Mouse (Mus musculus) midbrain, embryonic 16.5 days (tissue): ENCODE data around the gene Fam184b. TPM values are rescaled to one million over a fixed set of nuclear protein-coding genes. Genes with fewer than 3 reads are reported as not detected.
"Not testable (repeated sequence)": the region's sequence is repeated elsewhere in the genome, so short reads cannot be mapped to it uniquely, and the experiment has no call there.

Experiments used
- ATAC-seq: fragments of 200-750 bp; cut with Nextera tagmentation; 2 replicates; pipeline ENCODE4 v1.8.0; 2017; ENCODE audit warnings: moderate TSS enrichment
- H3K27ac ChIP-seq: fragments of 300-500 bp; sonication (generic); 2 replicates; pipeline ENCODE4 v1.5.1; 2014; ENCODE audit warnings: mild to moderate bottlenecking, low read length, mixed read lengths
- H3K27me3 ChIP-seq: fragments of 300-500 bp; sonication (generic); 2 replicates; pipeline ENCODE4 v1.6.1; 2014; ENCODE audit warnings: low read depth, low read length, mixed read lengths; ENCODE audit not compliant: control insufficient read depth, insufficient read depth
- H3K36me3 ChIP-seq: fragments of 300-500 bp; sonication (generic); 2 replicates; pipeline ENCODE4 v1.6.1; 2014; ENCODE audit warnings: mild to moderate bottlenecking, low read length, moderate library complexity, mixed read lengths; ENCODE audit not compliant: control insufficient read depth, insufficient read depth
- H3K4me1 ChIP-seq: fragments of 300-500 bp; sonication (generic); 2 replicates; pipeline ENCODE4 v1.6.1; 2014; ENCODE audit warnings: mild to moderate bottlenecking, low read length, mixed read lengths; ENCODE audit not compliant: control insufficient read depth, insufficient read depth
- H3K4me2 ChIP-seq: fragments of 300-500 bp; sonication (generic); 2 replicates; pipeline ENCODE4 v1.6.1; 2014; ENCODE audit warnings: mild to moderate bottlenecking, low read length, mixed read lengths
- H3K4me3 ChIP-seq: fragments of 300-500 bp; sonication (generic); 2 replicates; pipeline ENCODE4 v1.5.1; 2014; ENCODE audit warnings: low read depth, mild to moderate bottlenecking, low read length, moderate library complexity, mixed read lengths
- H3K9ac ChIP-seq: fragments of 300-500 bp; sonication (generic); 2 replicates; pipeline ENCODE4 v1.6.1; 2014; ENCODE audit warnings: low read depth, low read length, mixed read lengths
- H3K9me3 ChIP-seq: fragments of 300-500 bp; sonication (generic); replicated peaks from 2 replicates; pipeline ENCODE4 v1.6.1; 2014; ENCODE audit warnings: mild to moderate bottlenecking, low read length, mixed read lengths; ENCODE audit not compliant: control insufficient read depth, poor library complexity, severe bottlenecking
- WGBS: fragments of 180-500 bp; shearing (Covaris S2); extraction: QIAGEN DNeasy Blood & Tissue Kit; methylation state at CpG from one replicate; pipeline ENCODE4 v1.1.7; 2014; 5-methylcytosine and 5-hydroxymethylcytosine counted together
- polyA plus RNA-seq: library from polyadenylated mRNA; unstranded; fragments of >200 nt; fragmentation: Nextera tagmentation; extraction: Ambion mirVana; gene quantifications from 2 replicates; pipeline ENCODE4 v1.2.1, GENCODE M21; 2015

Fam184b gene
- polyA plus RNA-seq, 1 experiment from 2014 or later: 9.4 TPM

DNA sequence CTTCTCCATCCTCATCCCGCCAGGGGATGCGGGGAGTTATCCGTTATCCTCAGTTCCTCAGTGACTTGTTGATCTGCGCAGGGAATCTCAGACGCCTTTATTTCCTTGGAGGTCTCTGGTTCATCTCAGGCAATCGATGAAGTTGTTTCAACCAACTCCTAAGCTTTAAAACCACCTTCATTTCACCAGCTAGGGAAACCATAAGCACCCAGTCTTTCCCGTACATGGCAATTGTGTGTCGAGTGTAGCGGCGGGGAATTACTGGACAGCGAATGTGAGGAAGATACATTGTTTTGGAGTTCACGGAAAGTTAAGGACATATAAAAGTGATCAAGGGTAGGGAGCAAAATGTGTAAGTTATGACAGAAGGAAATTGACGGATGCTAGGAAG lies 30.9 kb upstream of the Fam184b start:
- Histone ChIP-seq H3K9ac (peak overlapping the region; percentile 58), H3K27me3 (no peaks in the 10 kb centered on the region), H3K4me2 (peak overlapping the region; percentile 96), H3K4me3 (peak overlapping the region; percentile 81), H3K27ac (no peak overlapping the region), H3K4me1 (peaks cover 12% of the 10 kb centered on the region), H3K36me3 (no peaks in the 10 kb centered on the region), H3K9me3 (no peaks in the 10 kb centered on the region)
- no peak for ATAC-seq
- WGBS: under 1% methylated on average over 13 of the region's 13 CpGs

DNA sequence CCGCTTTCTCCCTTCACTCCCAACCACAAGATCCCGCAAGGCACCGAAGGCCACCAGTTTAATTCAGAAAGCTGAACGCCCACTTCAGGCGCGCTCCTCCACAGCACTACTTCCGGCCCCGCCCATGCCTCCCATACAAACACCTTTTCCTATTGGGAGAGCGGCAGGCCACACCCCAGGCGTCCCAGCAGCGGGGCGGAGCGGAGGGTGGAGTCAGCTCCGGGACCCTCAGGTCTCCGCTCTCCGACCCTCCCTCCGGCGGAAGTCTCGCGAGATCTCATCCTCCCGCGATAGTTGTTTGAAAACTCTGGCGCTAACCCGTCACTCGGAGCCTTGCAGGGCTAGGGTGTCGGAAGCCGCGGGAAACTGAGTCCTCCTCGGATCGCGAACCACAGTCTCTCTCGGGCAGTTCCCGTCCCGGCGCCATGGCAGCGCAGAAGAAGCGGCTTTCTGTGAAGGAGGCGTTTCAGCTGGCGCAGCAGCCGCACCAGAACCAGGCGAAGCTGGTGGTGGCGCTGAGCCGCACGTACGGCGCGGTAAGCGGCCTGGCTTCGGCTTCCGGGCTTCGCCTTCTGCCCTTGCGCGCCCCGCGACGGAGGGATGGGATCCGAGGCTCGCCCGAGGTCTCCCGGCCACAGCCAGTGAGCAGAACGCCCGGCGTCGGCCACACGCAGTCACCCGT lies 30.3 kb upstream of the Fam184b start, which contains the start of gene Ncapg:
Gene Ncapg, plus strand, starts transcription at position 322 of the 682 bp plus-strand sequence.
- Histone ChIP-seq H3K27me3 (no peaks in the 10 kb centered on the region), H3K9me3 (no peaks in the 10 kb centered on the region), H3K4me3 (peak within 1 kb of the TSS; percentile 81), H3K4me1 (peaks cover 12% of the 10 kb centered on the region), H3K4me2 (peak within 1 kb of the TSS; percentile 96), H3K36me3 (no peaks in the 10 kb centered on the region), H3K9ac (peak within 1 kb of the TSS; percentile 75), H3K27ac (peak within 1 kb of the TSS; percentile 75)
- peak; percentile 100 for ATAC-seq
- under 1% methylated on average over 66 of the region's 66 CpGs for WGBS

DNA sequence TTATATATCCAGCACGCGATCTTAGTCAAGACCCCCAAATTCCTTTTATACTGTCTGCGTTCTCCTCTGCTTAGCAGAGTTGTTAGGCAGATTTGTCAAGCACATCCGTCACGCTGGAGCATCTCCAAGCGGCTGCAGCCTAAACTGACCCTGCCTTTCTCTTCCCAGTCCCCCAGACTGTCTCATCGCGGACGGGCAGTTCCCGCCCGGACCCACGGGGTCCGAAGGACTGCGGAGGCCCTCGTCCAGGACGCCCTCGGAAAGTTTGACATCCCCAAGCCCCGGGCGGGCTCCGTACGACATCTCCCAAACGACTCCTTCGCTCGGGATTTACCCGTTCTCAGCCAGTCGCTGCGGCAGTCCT lies 29.8 kb upstream of the Fam184b start:
- WGBS: under 1% methylated on average over 27 of the region's 27 CpGs
- Histone ChIP-seq H3K4me3 (peak overlapping the region; percentile 81), H3K9ac (peak overlapping the region; percentile 75), H3K36me3 (no peaks in the 10 kb centered on the region), H3K27me3 (no peaks in the 10 kb centered on the region), H3K9me3 (no peaks in the 10 kb centered on the region), H3K27ac (peak overlapping the region; percentile 75), H3K4me2 (peak overlapping the region; percentile 88), H3K4me1 (peaks cover 12% of the 10 kb centered on the region)
- ATAC-seq: peak; percentile 85

DNA sequence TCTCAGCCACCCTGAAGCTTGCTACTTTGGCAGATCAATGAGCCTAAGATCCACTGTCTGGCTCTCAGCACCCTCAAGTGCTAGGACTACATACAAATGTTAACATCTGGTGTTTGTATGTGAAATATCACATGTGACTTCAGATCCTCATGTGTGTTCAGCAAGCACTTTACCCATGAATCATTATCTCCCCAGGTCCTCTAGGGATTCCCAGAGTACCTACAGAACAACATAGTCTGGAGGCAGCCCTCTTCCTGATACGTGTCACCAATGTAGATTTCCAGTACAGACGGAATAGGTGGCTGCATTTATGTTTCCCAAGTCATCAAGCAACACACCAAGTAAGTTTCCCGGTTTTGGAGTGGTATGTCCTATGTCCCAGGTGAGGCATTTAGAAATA lies 29.4 kb upstream of the Fam184b start:
- Histone ChIP-seq H3K9ac (peak overlapping the region; percentile 75), H3K27me3 (no peaks in the 10 kb centered on the region), H3K27ac (peak overlapping the region; percentile 75), H3K4me2 (peak overlapping the region; percentile 88), H3K4me3 (peak overlapping the region; percentile 81), H3K9me3 (no peaks in the 10 kb centered on the region), H3K36me3 (no peaks in the 10 kb centered on the region), H3K4me1 (peaks cover 12% of the 10 kb centered on the region)
- ATAC-seq: peak; percentile 19
- WGBS: 3% methylated on average over 3 of the region's 3 CpGs

DNA sequence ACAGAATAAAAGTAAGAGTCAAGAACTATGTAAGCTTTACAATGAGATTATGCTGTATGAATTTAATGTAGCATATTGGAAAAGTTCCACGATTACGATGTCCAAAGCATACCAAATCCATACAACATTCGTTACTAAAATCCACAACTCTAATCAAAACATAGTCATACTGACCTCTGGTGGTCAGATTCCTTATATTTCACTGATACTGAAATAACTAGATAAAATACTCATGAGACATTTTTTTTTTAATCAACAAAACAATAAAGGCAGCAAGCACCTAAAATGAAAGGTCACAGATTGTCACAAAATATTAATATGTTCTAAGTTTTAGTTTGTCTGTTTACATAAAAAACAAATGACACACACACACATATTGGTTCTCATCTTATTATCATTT lies 28.9 kb upstream of the Fam184b start:
- WGBS: 14% methylated on average over 3 of the region's 3 CpGs
- peaks cover 12% of the 10 kb centered on the region for H3K4me1 ChIP-seq
- no peak overlapping the region; the same call in 1 of the 2 replicates for H3K4me2 ChIP-seq
- H3K36me3 ChIP-seq: no peaks in the 10 kb centered on the region
- H3K27ac ChIP-seq: no peak overlapping the region
- no peak for ATAC-seq
- H3K9me3 ChIP-seq: no peaks in the 10 kb centered on the region
- no peak overlapping the region for H3K9ac ChIP-seq
- no peaks in the 10 kb centered on the region for H3K27me3 ChIP-seq
- no peak overlapping the region for H3K4me3 ChIP-seq

DNA sequence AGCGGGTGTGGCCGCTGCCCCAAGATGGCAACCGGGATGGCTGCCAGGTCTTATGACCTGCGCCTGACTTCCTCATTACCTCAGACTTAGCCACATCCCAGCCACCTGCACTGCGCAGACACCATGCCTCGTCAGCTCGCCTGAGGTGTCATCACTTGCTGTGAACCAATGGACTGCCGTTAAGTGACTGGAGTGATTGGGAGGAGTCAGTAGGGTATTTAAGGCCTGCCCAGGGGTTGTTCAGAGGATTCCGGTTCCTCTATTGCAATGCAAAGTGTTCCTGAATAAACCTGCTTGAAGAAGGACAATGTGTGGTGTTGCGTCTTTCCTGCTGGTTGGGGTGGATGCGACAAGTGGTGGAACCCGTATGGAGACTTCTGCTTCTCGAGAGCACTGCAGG lies 19.0 kb upstream of the Fam184b start:
- 96% methylated on average over 13 of the region's 13 CpGs for WGBS
- not testable (repeated sequence) for H3K36me3 ChIP-seq, ATAC-seq, H3K27ac ChIP-seq, H3K9me3 ChIP-seq, H3K4me2 ChIP-seq, H3K27me3 ChIP-seq, H3K4me1 ChIP-seq, H3K9ac ChIP-seq, H3K4me3 ChIP-seq

DNA sequence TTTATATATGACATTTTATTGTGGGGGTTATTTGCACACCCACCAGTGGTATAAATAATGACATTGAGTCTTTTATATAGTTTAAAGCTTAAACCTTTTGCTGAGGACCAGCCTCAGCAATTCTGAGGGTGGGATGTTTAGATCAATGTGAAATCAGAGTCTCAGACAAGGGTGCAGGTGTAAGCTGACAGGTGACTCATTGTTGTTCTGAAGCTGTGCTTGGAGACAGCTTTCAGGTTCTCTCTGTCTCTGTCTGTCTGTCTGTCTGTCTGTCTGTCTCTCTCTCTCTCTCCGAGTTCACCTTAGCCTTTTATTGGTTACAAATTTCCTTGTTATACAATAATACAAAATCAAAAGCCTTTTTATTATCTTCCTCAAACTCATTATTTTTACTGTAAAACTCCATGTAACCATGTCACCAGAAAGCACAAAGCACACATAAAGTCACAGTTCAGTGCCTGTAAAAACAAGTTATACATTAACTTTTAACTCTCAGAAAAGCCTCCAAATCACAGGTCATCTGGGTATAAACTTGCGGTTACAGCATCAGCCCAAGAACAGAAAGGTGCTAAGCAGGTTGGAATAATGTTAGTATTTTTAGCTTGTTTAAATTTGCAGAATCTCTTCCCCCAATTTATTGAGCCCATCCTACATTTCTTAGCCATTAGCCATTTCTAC lies 11.8 kb upstream of the Fam184b start:
- no peak for ATAC-seq
- Histone ChIP-seq H3K9ac (no peak overlapping the region), H3K27ac (no peak overlapping the region), H3K4me2 (no peak overlapping the region), H3K27me3 (no peaks in the 10 kb centered on the region), H3K9me3 (no peaks in the 10 kb centered on the region), H3K4me1 (no peaks in the 10 kb centered on the region), H3K4me3 (no peak overlapping the region), H3K36me3 (no peaks in the 10 kb centered on the region)
- WGBS: 94% methylated on average over 2 of the region's 2 CpGs

DNA sequence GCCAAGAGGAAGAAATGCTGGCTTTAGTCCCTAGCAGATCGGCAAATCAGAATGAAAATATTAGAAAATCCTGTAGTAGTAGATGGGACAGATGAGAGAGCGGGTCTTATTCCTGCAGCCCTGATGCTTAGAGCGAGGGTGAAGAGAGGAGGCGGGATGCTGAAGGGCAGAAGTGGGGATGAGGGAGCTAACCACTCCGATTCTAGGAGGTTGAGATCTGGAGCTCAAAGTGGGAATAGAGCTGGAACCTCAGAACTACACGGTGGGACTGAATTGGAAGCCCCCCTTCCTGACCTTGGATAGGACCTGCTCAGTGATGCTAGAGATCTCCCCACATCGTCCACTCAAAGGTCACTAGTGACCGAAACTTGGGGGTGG lies 290 bp upstream of the Fam184b start:
- peak overlapping the region; percentile 81 for H3K27ac ChIP-seq
- no peaks in the 10 kb centered on the region for H3K9me3 ChIP-seq
- H3K4me2 ChIP-seq: peak overlapping the region; percentile 80
- H3K36me3 ChIP-seq: no peaks in the 10 kb centered on the region
- ATAC-seq: peak; percentile 61
- WGBS: under 1% methylated on average over 8 of the region's 8 CpGs
- peak overlapping the region; percentile 69 for H3K4me3 ChIP-seq
- peak overlapping the region; percentile 75 for H3K9ac ChIP-seq
- 0 out of 2 replicates have a peak, but pooled peaks cover 6% of the 10 kb centered on the region for H3K4me1 ChIP-seq
- H3K27me3 ChIP-seq: no peaks in the 10 kb centered on the region

DNA sequence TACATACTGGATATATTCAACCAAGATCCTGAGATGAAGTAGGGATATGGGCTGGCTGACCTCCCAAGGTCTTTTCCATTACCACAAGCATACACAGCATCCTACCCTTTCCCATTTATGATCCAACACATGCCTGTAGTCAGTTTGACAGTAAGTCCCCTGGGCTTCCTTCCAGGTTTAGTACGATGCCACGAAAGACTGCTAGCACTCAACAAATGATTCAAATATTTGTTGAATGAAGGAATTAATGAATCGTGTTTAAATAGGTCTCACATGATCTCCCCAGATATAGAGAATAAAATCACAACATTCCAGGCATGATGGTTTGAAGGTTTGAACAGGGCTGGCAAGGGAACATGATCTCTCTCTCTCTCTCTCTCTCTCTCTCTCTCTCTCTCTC lies 1.0 kb downstream of the Fam184b start:
- WGBS: 42% methylated on average over 3 of the region's 3 CpGs
- no peaks in the 10 kb centered on the region for H3K9me3 ChIP-seq
- H3K4me2 ChIP-seq: peak overlapping the region; percentile 80
- no peaks in the 10 kb centered on the region for H3K36me3 ChIP-seq
- no peak overlapping the region; the same call in 1 of the 2 replicates for H3K9ac ChIP-seq
- H3K4me3 ChIP-seq: peak overlapping the region; percentile 69
- no peak overlapping the region for H3K27ac ChIP-seq
- H3K4me1 ChIP-seq: 0 out of 2 replicates have a peak, but pooled peaks cover 6% of the 10 kb centered on the region
- no peaks in the 10 kb centered on the region for H3K27me3 ChIP-seq
- ATAC-seq: no peak
